Mouse (Mus musculus): Measurements from ENCODE around the gene Atp8b3.

DNA sequence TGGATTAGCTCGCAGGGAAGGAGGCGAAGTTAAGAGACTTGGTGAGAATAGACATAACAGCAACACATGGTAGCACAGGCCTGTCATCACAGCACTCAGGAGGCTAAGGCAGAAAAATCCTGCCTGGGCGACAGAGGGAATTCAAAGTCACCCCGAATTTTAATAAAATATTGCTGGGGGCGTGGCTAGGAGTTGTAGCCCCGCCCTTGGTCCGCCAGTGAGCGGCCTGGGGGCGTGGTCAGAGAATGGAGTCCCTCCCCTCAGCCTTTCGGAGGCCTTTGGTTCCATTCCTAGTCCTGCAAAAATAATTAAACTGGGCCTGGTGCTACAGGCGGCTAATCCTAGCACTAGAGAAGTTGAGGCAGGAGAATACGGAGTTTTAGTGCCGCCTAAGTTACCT is 3.2 kb downstream of the Atp8b3 start:
- TF ChIP-seq CTCF (IDR thresholded peaks at IDR 0.05; ENCODE audit: low read depth), result no peak
- TF ChIP-seq EP300 (IDR thresholded peaks at IDR 0.05; ENCODE audit: low read depth), result no peak

Data from liver, postnatal 0 days (tissue).